Mouse (Mus musculus): ENCODE results near the gene Kcnj10.

DNA sequence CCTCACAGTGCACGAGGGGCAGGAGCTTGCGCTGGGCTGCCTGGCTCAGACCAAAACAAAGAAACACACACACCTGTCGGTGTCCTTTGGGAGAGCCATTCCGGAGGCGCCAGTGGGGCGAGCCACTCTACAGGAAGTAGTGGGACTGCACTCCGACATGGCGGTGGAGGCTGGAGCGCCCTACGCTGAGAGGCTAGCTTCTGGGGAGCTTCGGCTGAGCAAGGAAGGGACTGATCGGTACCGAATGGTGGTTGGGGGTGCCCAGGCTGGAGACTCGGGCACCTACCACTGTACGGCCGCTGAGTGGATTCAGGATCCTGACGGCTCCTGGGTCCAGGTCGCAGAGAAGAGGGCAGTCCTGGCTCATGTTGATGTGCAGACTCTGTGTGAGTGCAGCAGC, 23.6 kb upstream of the Kcnj10 start:
- no peak for TF ChIP-seq POLR2A (IDR thresholded peaks at IDR 0.05; ENCODE audit: insufficient read length, low read depth)
- no peak for TF ChIP-seq MAX (IDR thresholded peaks at IDR 0.05; ENCODE audit: low read depth)

Data from myocyte (in vitro differentiated cells).